Mouse (Mus musculus) spleen, adult 2 months (tissue): ENCODE data around the gene Lcp2.

ENCODE experiments used
- CTCF ChIP-seq: fragments of 200-500 bp; IDR thresholded peaks from 2 replicates; pipeline ENCODE4 v1.5.1; 2011; ENCODE audit warnings: mild to moderate bottlenecking, inconsistent platforms; ENCODE audit not compliant: insufficient read depth, insufficient read length, insufficient replicate concordance; ENCODE audit errors: extremely low read depth
- POLR2A ChIP-seq: fragments of 200-500 bp; IDR thresholded peaks from 2 replicates; pipeline ENCODE4 v1.6.1; 2011; ENCODE audit warnings: low read depth, low read length, inconsistent platforms

- TF ChIP-seq CTCF (no peak), POLR2A (no peak)
Observed at GRCm38 (mm10) chr11:34101827-34102226, 55.1 kb downstream of the Lcp2 start.
